Mouse (Mus musculus) hindlimb bud, embryonic 11.5 days (tissue): Measurements from ENCODE around the gene 4930503B20Rik.

ENCODE experiments used
- DNase-seq: peaks from one replicate; pipeline ENCODE4 v3.0.0-alpha.2; 2012; ENCODE audit warnings: low read depth, low spot score; ENCODE audit errors: extremely low spot score

Gene 4930503B20Rik

GRCm38 (mm10) chr3:146651217-146651616 is at the start of gene 4930503B20Rik:
Gene 4930503B20Rik (minus strand): TSS chr3:146651317.
- no peak for DNase-seq

DNA sequence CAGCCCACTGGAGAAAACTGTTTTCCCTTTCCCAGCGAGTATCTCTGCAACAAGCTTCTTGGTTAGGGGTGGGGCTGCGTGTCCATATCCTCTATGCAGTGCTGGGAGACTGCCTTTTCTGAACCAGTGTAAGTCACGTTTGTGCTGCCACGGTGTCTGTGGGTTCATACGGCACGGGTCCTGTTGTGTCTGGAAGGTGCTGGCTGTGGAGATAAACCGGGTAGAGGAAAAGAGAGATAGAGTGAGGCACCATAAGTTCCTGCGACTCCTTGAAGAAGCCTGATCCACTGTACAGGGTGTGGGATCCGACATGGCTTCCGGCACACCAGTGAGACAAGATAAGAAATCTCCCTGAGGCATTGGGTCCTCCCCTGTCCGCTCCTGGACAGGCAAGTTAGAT is 48.9 kb upstream of the 4930503B20Rik start:
- no peak for DNase-seq

DNA sequence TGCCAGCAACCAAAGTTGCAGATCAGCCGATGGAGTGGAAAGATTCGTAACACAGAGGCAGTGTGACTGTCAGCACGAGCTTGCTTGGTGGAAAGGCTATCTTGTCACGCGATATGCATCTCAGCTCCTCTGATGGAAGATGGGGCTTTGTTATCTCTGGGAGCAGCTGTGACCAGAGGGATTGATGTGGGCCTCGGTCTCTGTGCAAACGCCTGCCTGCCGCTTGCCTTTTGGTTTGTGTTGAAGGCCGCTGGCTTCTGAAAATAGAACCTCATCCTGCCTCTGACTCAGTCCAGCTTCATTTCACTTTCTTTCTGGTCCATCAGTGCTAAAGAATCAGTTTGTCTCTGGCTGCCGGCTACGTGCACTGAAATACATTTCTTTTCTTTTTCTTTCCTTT is 47.9 kb upstream of the 4930503B20Rik start:
- no peak for DNase-seq

DNA sequence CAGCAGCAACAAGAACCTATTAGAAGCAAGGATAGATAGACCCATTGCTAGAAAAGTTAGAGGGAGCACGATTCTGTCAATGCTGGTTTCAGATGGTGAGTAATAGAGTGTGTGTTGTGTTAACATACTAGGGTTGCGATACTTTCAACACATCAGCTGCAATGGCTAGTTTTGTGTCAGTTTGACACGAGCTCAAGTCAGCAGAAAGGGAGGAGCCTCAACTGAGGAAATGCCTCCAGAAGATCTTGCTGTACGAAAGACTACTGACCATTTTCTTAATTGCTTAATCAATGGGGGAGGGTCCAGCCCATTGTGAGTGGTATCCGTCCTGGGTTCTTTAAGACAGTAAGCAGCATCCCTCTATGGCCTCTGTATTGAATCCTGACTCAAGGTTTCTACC is 41.4 kb upstream of the 4930503B20Rik start:
- DNase-seq: no peak

DNA sequence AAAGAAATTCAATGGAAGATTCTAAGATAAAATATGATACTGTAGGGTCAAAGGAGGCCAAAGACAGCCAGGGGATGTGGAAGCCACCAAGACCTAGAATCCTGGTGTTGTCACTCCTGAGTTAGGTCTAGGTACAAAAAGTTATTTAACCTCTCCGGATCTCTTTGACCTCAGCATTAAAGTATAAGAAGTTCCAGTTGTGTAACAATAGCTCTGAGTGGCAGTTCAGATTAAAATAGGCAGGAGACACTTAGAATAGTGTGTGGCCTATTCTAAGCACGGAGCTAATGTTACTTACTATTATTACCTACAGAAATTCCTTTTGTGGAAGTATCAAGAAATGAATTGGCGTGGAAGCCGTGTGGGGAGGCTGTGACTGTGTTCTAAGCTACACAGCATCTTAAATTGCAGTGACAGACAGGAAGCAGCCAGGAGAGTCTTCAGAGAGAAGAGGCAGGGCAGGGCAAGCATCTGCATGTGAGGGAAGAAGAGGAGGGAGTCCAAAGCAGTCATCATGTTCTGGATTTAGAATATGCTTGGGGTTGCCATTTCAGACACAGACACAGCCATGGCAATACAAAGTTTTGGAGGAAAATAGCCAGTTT is 36.1 kb upstream of the 4930503B20Rik start:
- DNase-seq: no peak

- no peak for DNase-seq
These were observed 35.3 kb upstream of the 4930503B20Rik start for GRCm38 (mm10) chr3:146686428-146686827.

DNA sequence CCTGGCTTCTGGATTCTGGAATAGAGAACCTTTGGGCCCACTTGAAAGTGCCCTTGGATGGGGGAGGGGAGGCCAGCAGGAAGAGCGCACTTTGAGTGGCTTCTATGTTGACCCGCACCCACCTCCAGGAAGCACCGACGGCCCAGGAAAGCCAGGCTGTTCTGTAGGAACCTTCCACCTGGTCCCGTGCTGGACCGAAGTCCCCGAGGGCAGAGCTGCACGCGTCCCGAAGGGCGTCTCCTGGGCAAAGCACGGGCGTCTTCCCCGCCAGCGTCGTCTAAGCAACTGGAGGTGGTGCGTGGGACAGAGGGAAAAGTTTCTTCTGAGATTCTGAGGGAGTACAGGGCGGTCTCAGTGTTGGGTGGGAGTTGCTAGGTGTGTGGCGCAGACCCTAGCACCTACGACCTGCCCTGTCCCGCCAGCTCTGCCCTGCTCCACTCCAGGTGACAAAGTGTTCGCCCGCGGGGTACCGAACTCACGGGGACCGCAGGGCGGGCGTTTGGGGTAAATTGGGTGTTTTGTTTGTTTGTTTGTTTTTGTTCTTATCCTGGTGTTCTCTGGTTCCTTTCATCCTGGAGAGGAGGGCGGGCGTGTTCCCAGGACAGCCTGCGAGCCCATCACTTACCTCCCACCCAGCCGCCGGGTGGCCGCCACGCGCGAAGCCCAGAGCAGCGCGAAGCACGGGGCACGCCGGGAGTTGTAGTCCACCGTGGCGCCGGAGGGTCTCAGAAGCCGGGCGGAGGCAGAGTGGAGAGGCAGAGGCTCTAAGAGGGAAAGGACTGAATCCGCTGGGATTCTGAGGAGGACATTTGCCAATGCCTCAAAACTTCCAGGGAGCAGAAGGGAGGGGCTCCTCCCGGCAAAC is 33.9 kb upstream of the 4930503B20Rik start, which contains the start of gene Samd13:
Samd13 (minus strand) TSS at position 782 of the 865 bp plus-strand sequence.
- no peak for DNase-seq

DNA sequence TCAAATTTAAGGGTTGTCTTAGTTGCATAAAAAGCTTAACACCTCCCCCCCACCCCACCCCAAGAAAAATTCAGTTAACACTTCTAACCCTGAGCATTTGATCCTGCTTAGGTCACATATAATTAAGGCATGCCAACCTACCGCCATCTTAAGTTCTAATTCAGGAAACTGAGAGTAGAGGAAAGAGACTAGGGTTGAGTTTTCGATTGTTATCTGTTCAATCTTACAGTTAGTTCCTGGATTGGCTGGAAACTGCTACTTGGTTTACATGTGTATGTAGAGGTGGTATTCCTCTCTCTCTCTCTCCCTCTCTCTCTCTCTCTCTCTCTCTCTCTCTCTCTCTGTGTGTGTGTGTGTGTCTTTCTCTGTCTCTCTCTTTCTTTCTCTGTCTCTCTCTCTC is 32.0 kb upstream of the 4930503B20Rik start:
- DNase-seq: no peak

GRCm38 (mm10) chr3:146682140-146682651 is 31.1 kb upstream of the 4930503B20Rik start:
- DNase-seq: no peak

DNA sequence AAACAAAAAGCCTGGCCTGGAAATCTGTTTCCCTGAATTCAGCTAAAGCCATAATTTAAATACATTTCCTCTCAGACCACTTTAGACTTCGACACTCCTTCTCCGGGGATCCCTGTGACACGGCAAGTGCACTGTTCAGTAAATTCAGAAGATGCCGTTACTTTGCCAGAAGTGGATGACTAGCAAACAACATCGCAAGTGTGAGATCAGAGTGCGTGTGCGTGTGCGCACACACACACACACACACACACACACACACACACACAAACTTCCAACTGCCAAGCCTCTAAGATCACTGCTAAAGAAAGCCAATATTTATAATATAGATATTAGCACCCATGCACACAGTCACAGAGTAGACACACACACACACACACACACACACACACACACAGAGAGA is 30.6 kb upstream of the 4930503B20Rik start:
- no peak for DNase-seq

- DNase-seq: no peak
These were observed 29.5 kb upstream of the 4930503B20Rik start for GRCm38 (mm10) chr3:146680625-146681024.

- no peak for DNase-seq
These were observed 28.5 kb upstream of the 4930503B20Rik start for GRCm38 (mm10) chr3:146679646-146680045.

DNA sequence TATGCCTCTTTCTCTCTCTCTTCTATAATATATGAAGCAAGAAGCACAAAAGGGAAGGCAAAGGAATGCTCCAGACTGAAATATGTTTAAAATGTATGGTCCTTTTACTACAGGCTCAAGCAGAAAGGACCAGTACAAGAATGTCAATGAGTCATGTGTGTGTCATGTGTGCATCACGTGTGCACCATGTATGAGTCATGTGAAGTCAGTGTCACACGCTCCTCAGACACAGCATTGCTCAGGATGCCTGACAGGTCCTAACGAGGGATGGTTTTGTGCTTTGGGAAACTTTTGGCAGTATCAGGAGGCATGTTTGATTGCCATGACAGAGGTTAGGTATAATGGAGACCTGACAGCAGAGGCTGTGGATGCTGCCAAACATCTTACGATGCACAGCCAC is 25.1 kb upstream of the 4930503B20Rik start:
- DNase-seq: no peak

GRCm38 (mm10) chr3:146675101-146675500 is 24.0 kb upstream of the 4930503B20Rik start:
- DNase-seq: no peak

DNA sequence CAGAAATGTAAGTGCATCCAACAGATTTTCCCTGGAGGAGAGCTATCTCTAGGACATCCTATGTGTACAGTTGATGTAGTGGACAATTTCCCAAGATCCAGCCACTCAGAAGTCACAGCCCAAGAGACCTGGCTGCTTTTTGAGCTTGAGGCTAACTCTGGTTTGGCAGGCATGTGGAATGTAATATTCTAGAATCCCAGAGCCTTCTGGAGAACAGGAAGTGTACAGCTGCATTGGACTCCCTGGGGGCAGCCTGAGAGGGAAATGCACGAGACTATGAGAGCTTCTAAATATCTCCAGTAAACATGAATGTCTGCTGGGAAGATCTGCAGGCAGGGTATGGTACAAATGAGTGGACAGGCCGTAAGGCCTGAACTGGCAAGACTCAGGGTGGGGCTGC is 20.0 kb upstream of the 4930503B20Rik start:
- no peak for DNase-seq

DNA sequence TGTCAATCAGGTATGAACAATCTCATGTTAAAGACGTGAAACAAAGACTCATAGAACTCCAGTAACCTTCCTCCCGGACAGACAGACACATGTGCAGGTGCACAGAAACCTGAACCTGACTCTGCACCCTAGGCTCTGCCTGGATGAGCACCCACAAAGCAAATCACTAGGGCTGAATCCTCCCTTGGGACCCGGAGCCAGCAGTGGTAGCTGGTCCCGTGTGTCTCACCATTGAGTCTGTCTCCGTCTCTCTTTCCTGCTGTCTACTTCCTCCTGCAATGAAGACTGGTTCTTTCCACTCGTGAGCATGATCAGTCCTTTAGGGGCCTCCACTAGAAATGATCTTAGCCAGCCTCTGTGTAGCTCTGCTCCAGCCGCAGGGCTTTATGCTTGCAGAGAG is 10.8 kb upstream of the 4930503B20Rik start:
- no peak for DNase-seq

DNA sequence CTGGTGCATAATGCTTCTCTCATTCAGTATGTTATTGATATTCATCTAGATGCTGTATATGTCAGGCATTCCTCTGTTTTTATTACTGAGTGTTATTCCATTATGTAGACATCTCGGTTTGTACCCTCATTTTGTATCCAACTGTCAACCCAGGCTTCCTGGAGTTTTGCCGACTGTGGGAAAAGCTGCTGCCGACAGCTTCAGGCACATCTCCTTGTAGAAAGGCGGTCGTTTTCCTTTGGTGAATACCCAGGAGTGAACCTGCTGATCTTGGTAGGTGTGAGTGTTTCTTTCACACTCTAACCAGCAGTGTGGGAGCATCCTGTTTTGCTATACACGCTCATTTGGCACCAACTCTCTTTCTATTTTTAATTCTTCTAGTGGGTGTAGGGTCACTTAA is 9.9 kb upstream of the 4930503B20Rik start:
- no peak for DNase-seq

- DNase-seq: no peak
These were observed 8.2 kb upstream of the 4930503B20Rik start for GRCm38 (mm10) chr3:146659321-146659720.

DNA sequence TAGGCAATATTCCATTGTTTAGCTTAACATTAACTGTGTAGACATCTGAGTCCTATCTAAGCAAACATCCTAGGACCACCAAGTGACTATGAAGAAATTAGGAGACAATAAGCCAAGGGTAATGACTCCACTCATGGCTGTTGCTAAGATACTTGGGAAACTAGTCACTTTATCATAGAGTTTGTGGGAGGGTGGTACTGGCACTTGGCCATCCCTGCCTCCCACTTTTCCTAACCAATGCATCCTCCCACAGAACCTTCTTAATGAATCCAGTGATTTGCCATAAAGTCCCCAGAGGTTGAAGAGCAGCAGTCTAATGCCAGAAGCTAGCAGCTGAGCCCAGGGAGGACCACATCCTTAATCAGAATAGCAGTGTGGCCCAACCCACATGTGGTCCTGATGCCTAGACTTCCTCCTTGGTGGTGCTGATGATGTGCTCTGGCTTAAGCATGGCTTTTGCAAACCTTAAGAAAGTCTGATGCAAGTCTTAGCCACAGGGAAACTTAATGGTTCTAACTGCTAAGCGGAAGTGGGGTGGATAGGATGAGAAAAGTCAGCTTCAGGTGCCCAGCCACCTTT is 7.0 kb upstream of the 4930503B20Rik start:
- DNase-seq: no peak

- DNase-seq: no peak
These were observed 6.3 kb upstream of the 4930503B20Rik start for GRCm38 (mm10) chr3:146657433-146657832.

DNA sequence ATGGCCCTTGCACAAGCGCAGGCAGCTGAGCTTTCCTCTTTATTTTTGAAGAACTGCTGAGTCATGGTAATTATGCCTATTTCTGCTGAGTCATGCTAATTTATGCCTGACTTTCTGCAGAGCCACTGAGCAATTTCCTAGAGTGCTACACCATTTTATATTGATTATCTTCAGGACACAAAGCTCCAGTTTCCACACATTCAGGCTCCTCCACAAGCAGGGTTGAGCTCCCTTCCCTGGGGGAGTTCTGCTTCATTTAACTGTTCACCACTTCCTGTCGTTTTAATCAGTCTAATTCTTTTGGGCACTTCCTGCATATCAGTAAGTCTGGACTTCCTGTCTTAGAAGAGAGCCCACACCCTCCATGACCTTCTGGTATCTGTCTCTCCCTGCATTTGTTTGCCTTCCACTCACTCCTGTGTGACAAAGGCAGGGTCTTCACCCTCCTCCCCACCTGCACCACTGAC is 4.0 kb upstream of the 4930503B20Rik start:
- DNase-seq: no peak

DNA sequence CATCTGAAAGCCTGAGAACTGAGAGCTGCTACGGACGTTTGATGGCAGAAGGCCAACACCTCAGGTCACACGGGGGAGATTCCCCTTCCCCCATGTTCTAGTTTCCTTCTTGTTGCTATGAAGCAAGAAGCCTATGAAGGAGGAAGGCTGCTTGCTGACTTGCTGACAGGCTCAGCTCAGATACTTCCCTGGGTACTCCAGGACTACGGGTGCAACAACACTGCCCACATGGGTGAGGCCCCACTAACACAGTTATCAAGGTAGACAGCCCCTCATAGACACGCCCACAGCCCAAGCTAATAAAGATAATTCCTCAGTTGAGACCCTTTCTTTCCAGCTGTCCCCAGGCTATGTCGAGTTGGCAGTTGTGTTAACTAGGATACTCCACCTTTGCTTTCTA is 2.6 kb upstream of the 4930503B20Rik start:
- DNase-seq: no peak
